Mouse (Mus musculus): Measurements from ENCODE around the gene Atp6v1g1. TPM values are rescaled to one million over a fixed set of nuclear protein-coding genes. Genes with fewer than 3 reads are reported as not detected.

Atp6v1g1 gene
- polyA plus RNA-seq, 1 experiment: 192 TPM

- no peak overlapping the region for H3K27ac ChIP-seq (ENCODE audit: insufficient read depth, low read length)
- H3K4me1 ChIP-seq (ENCODE audit: control insufficient read depth, insufficient read depth, low read length): peaks cover 2% of the 10 kb centered on the region
- no peak overlapping the region for H3K4me3 ChIP-seq (ENCODE audit: low read depth, low read length)
- TF ChIP-seq POLR2A (IDR thresholded peaks at IDR 0.05; ENCODE audit: insufficient read depth, low read length): no peak
- no peak for TF ChIP-seq CTCF (IDR thresholded peaks at IDR 0.05; ENCODE audit: low read depth, low read length)
- TF ChIP-seq EP300 (IDR thresholded peaks at IDR 0.05; ENCODE audit: insufficient read depth, low read depth, low read length): no peak
- no peaks in the 10 kb centered on the region for H3K27me3 ChIP-seq (ENCODE audit: control insufficient read depth, insufficient read depth, low read length, poor library complexity, severe bottlenecking)
- peaks cover 36% of the 10 kb centered on the region for H3K36me3 ChIP-seq (ENCODE audit: control insufficient read depth, insufficient read depth, low read length, poor library complexity, severe bottlenecking)
- no peaks in the 10 kb centered on the region for H3K9me3 ChIP-seq (replicated peaks; ENCODE audit: control insufficient read depth, insufficient read depth, low read length, poor library complexity, severe bottlenecking)
- H3K9ac ChIP-seq (ENCODE audit: low read depth, poor library complexity, severe bottlenecking): no peak overlapping the region
Measured at GRCm38 (mm10) chr4:63548491-63548890, 3.9 kb downstream of the Atp6v1g1 start.

DNA sequence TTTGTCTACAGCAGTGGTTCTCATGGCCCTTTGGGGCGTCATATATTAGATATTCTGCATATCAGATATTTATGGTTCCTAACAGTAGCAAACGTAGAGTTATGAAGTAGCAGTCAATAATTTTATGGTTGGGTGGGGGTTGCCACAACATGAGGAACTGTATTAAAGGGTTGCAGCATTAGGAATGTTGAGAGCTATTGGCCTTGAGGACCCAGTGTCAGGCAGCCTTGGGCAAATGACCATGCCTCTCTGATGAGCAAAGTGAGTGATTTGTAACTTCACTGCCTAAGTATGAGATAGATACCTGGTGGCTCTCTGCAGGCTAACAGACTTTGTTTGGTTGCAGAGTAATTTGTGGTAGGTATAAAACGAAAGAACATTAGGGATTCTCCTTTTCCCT is 6.3 kb downstream of the Atp6v1g1 start:
- Histone ChIP-seq H3K27me3 (ENCODE audit: control insufficient read depth, insufficient read depth, low read length, poor library complexity, severe bottlenecking) (no peaks in the 10 kb centered on the region), H3K36me3 (ENCODE audit: control insufficient read depth, insufficient read depth, low read length, poor library complexity, severe bottlenecking) (peaks cover 36% of the 10 kb centered on the region), H3K4me1 (ENCODE audit: control insufficient read depth, insufficient read depth, low read length) (peaks cover 2% of the 10 kb centered on the region), H3K27ac (ENCODE audit: insufficient read depth, low read length) (no peak overlapping the region), H3K4me3 (ENCODE audit: low read depth, low read length) (no peak overlapping the region), H3K9me3 (replicated peaks; ENCODE audit: control insufficient read depth, insufficient read depth, low read length, poor library complexity, severe bottlenecking) (no peaks in the 10 kb centered on the region), H3K9ac (ENCODE audit: low read depth, poor library complexity, severe bottlenecking) (no peak overlapping the region)
- TF ChIP-seq POLR2A (IDR thresholded peaks at IDR 0.05; ENCODE audit: insufficient read depth, low read length): no peak
- TF ChIP-seq CTCF (IDR thresholded peaks at IDR 0.05; ENCODE audit: low read depth, low read length): no peak
- no peak for TF ChIP-seq EP300 (IDR thresholded peaks at IDR 0.05; ENCODE audit: insufficient read depth, low read depth, low read length)

DNA sequence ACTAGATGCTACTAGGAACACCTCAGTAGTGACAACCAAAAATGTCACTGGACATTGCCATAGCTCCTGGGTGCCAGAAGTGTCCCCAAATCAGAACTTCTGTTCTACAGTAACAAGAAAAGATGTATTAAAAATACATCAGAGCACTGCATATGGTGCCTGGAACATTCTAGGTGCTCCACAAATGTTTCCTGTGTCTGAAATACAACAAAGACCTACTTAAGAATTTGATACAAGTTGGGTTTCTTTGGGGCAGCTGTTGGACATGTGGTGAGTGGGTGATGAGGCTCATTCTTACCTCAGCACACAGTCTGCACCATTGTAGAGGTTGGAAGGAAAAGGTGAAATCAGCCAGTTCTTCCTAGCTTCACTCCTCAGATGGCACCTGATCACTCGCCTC is 8.3 kb downstream of the Atp6v1g1 start:
- Histone ChIP-seq H3K4me3 (ENCODE audit: low read depth, low read length) (no peak overlapping the region), H3K9me3 (replicated peaks; ENCODE audit: control insufficient read depth, insufficient read depth, low read length, poor library complexity, severe bottlenecking) (no peaks in the 10 kb centered on the region), H3K9ac (ENCODE audit: low read depth, poor library complexity, severe bottlenecking) (no peak overlapping the region), H3K27ac (ENCODE audit: insufficient read depth, low read length) (no peak overlapping the region), H3K27me3 (ENCODE audit: control insufficient read depth, insufficient read depth, low read length, poor library complexity, severe bottlenecking) (no peaks in the 10 kb centered on the region), H3K4me1 (ENCODE audit: control insufficient read depth, insufficient read depth, low read length) (peaks cover 2% of the 10 kb centered on the region), H3K36me3 (ENCODE audit: control insufficient read depth, insufficient read depth, low read length, poor library complexity, severe bottlenecking) (peaks cover 36% of the 10 kb centered on the region)
- TF ChIP-seq EP300 (IDR thresholded peaks at IDR 0.05; ENCODE audit: insufficient read depth, low read depth, low read length) (no peak), CTCF (IDR thresholded peaks at IDR 0.05; ENCODE audit: low read depth, low read length) (no peak), POLR2A (IDR thresholded peaks at IDR 0.05; ENCODE audit: insufficient read depth, low read length) (no peak)

GRCm38 (mm10) chr4:63553789-63554576 is 9.4 kb downstream of the Atp6v1g1 start:
- Histone ChIP-seq H3K9me3 (replicated peaks; ENCODE audit: control insufficient read depth, insufficient read depth, low read length, poor library complexity, severe bottlenecking) (no peaks in the 10 kb centered on the region), H3K4me3 (ENCODE audit: low read depth, low read length) (no peak overlapping the region), H3K9ac (ENCODE audit: low read depth, poor library complexity, severe bottlenecking) (no peak overlapping the region), H3K36me3 (ENCODE audit: control insufficient read depth, insufficient read depth, low read length, poor library complexity, severe bottlenecking) (peaks cover 27% of the 10 kb centered on the region), H3K27me3 (ENCODE audit: control insufficient read depth, insufficient read depth, low read length, poor library complexity, severe bottlenecking) (no peaks in the 10 kb centered on the region), H3K27ac (ENCODE audit: insufficient read depth, low read length) (no peak overlapping the region), H3K4me1 (ENCODE audit: control insufficient read depth, insufficient read depth, low read length) (peaks cover 2% of the 10 kb centered on the region)
- no peak for TF ChIP-seq POLR2A (IDR thresholded peaks at IDR 0.05; ENCODE audit: insufficient read depth, low read length)

DNA sequence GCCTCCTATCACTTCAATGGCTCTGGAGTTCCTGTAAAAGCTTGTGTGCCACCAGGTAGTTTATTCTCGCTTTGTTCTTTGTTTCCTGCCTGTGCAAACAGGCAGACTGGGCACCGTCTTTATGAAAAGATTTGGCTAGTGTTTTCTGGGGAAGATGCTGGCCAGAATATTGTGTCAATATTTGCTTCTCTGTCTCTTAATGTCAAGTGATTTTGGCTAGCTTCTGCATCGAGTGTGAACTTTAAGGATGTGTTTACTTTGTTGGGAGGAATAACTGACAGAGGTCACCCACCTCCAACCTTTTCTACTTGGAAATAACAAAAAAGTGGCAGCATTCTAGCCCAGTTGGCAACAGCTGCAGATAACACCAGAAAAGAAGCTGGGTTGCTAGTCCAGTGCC is 10.0 kb downstream of the Atp6v1g1 start:
- Histone ChIP-seq H3K27me3 (ENCODE audit: control insufficient read depth, insufficient read depth, low read length, poor library complexity, severe bottlenecking) (no peaks in the 10 kb centered on the region), H3K9ac (ENCODE audit: low read depth, poor library complexity, severe bottlenecking) (no peak overlapping the region), H3K4me1 (ENCODE audit: control insufficient read depth, insufficient read depth, low read length) (peaks cover 2% of the 10 kb centered on the region), H3K9me3 (replicated peaks; ENCODE audit: control insufficient read depth, insufficient read depth, low read length, poor library complexity, severe bottlenecking) (no peaks in the 10 kb centered on the region), H3K36me3 (ENCODE audit: control insufficient read depth, insufficient read depth, low read length, poor library complexity, severe bottlenecking) (peaks cover 21% of the 10 kb centered on the region), H3K4me3 (ENCODE audit: low read depth, low read length) (no peak overlapping the region), H3K27ac (ENCODE audit: insufficient read depth, low read length) (no peak overlapping the region)
- TF ChIP-seq POLR2A (IDR thresholded peaks at IDR 0.05; ENCODE audit: insufficient read depth, low read length) (no peak), CTCF (IDR thresholded peaks at IDR 0.05; ENCODE audit: low read depth, low read length) (no peak), EP300 (IDR thresholded peaks at IDR 0.05; ENCODE audit: insufficient read depth, low read depth, low read length) (no peak)

DNA sequence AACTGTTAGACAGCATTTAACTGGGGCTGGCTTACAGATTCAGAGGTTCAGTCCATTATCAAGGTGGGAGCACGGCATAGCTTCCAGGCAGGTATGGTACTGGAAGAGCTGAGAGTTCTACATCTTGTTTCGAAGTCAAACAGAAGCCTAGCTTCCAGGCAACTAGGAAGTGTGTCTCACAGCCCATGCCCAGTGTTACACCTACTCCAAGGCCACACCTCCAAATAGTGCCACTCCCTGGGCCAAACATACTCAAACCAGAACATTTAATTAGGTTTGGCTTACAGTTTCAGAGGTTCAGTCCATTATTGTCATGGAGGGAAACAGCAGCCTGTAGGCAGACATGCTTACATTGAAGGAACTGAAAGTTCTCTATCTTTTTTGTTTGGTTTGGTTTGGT is 10.5 kb downstream of the Atp6v1g1 start:
- Histone ChIP-seq H3K27ac (ENCODE audit: insufficient read depth, low read length) (no peak overlapping the region), H3K27me3 (ENCODE audit: control insufficient read depth, insufficient read depth, low read length, poor library complexity, severe bottlenecking) (no peaks in the 10 kb centered on the region), H3K36me3 (ENCODE audit: control insufficient read depth, insufficient read depth, low read length, poor library complexity, severe bottlenecking) (peaks cover 21% of the 10 kb centered on the region), H3K9ac (ENCODE audit: low read depth, poor library complexity, severe bottlenecking) (no peak overlapping the region), H3K4me1 (ENCODE audit: control insufficient read depth, insufficient read depth, low read length) (peaks cover 2% of the 10 kb centered on the region), H3K4me3 (ENCODE audit: low read depth, low read length) (no peak overlapping the region), H3K9me3 (replicated peaks; ENCODE audit: control insufficient read depth, insufficient read depth, low read length, poor library complexity, severe bottlenecking) (no peaks in the 10 kb centered on the region)
- TF ChIP-seq EP300 (IDR thresholded peaks at IDR 0.05; ENCODE audit: insufficient read depth, low read depth, low read length): no peak
- TF ChIP-seq POLR2A (IDR thresholded peaks at IDR 0.05; ENCODE audit: insufficient read depth, low read length): no peak
- TF ChIP-seq CTCF (IDR thresholded peaks at IDR 0.05; ENCODE audit: low read depth, low read length): no peak
